Mouse (Mus musculus): ENCODE measurements around the gene Gpr135. TPM values are rescaled to one million over a fixed set of nuclear protein-coding genes. Genes with fewer than 3 reads are reported as not detected.

The Gpr135 gene
- polyA plus RNA-seq (2015; fragmentation: Nextera tagmentation; extraction: Ambion mirVana): 0.88 and 1.3 TPM in 2 replicates

DNA sequence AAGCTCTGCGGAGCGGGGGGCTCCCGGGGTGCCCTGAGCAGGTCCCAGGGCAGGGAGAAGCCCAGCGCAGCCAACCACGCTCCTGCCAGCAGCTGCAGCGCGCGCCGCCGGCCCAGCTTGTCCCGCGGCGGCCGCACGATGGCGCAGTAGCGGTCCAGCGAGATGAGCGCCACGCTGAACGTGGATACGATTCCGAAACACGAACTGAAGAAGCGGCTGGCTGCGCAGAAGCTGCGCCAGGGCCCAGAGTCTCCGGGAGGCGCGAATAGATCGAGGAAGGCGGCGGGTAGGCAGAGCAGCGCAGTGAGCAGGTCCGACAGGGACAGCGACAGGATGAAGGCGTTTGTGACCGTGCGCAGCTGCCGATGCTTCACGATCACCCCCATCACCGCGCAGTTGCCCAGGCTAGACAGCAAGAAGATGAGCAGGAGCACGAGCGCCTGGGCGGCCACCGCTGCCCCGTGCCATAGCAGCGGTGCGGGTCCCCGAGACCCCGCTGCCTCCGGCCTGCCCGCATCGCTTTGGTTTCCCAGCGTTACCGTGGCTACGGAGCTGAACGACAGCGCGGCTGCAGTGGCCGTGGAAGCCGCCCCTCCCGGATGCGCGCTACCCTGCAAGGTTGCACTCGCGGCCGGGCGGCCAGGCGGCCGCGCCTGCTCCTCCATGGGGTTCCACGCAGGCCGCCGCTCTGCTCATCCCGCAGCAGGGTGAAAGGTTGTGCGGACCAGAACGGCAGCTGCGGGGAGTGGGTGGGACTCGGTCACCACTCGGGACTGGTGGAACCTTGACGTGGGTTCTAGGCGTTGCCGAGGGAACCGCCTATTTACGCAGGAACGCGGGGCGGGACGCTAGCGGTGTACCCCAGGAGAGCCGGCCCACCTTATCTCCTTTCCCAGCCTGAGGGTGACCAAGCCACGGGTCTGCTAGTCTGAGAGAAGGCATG lies at the start of gene Gpr135:
TSS of gene Gpr135 (minus strand) at position 799 of the 943 bp plus-strand sequence.
- 0 out of 2 replicates have a peak, but pooled peaks cover 9% of the 10 kb centered on the region for H3K36me3 ChIP-seq
- WGBS: under 1% methylated on average over 94 of the region's 94 CpGs
- peak; percentile 83 for ATAC-seq (ENCODE audit: insufficient number of reproducible peaks, low FRiP score, low TSS enrichment, low read depth)
- H3K4me1 ChIP-seq: peaks cover 16% of the 10 kb centered on the region
- peak within 1 kb of the TSS; percentile 69 for H3K4me3 ChIP-seq (replicated peaks)
- H3K27ac ChIP-seq (replicated peaks): no peak within 1 kb of the TSS; the same call in 1 of the 2 replicates
- peak within 1 kb of the TSS; percentile 48 for H3K9ac ChIP-seq
- H3K9me3 ChIP-seq (replicated peaks): no peaks in the 10 kb centered on the region
- H3K27me3 ChIP-seq: peaks cover 27% of the 10 kb centered on the region
- H3K4me2 ChIP-seq (replicated peaks): peak within 1 kb of the TSS; percentile 99

DNA sequence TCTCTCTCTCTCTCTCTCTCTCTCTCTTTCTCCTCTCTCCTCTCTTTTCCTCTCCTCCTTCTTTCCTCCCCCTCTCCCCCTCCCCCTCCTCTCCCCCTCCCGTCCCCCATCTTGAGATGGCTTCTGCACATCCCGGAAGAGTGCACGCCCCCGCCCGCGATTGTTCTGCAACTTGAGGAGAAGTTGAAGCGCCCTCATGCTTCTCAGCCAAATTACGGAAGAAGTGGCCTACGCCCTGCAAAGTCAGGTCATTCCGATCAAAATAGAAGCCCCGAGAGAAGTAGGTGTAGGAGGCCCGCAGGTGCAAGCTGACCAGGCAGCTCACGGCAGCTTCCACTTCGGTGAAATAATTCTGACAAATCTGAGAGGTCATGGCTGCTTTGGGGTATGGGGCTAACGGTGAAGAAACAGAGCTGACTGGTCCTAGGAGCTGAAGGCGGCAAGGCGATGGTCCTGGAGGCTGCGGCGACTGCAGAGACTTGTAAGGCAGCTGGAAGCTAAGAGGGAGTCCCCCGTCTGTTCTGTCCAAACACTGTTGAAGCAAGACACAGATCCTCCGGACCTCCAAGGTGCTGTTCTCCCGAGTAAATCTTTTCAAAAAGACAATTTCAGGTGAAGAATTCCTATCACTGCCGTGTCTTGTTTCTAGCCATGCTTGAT lies 44.9 kb upstream of the Gpr135 start:
- Histone ChIP-seq H3K4me3 (replicated peaks) (no peak overlapping the region), H3K27ac (replicated peaks) (no peak overlapping the region), H3K4me2 (replicated peaks) (no peak overlapping the region), H3K36me3 (no peaks in the 10 kb centered on the region), H3K9ac (no peak overlapping the region), H3K4me1 (no peaks in the 10 kb centered on the region), H3K9me3 (replicated peaks) (no peaks in the 10 kb centered on the region), H3K27me3 (no peaks in the 10 kb centered on the region)
- ATAC-seq (ENCODE audit: insufficient number of reproducible peaks, low FRiP score, low TSS enrichment, low read depth): no peak
- 82% methylated on average over 21 of the region's 23 CpGs for WGBS

DNA sequence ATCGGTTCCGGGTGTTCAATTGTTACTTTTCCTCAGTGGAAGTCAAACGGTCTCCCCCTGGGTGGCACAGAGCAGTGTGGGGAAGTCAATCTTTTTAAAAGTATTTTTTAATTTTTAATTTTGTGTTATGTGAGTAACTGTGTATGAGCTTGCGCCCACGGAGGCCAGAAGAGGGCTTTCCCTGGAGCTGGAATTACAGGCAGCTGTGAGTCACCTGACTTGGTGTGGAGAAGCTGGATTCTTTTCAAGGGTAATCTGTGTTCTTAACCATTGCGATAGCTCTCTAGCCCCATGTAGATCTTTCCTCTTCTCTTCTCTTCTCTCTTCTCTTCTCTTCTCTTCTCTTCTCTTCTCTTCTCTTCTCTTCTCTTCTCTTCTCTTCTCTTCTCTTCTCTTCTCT lies 44.2 kb upstream of the Gpr135 start:
- H3K27me3 ChIP-seq: no peaks in the 10 kb centered on the region

DNA sequence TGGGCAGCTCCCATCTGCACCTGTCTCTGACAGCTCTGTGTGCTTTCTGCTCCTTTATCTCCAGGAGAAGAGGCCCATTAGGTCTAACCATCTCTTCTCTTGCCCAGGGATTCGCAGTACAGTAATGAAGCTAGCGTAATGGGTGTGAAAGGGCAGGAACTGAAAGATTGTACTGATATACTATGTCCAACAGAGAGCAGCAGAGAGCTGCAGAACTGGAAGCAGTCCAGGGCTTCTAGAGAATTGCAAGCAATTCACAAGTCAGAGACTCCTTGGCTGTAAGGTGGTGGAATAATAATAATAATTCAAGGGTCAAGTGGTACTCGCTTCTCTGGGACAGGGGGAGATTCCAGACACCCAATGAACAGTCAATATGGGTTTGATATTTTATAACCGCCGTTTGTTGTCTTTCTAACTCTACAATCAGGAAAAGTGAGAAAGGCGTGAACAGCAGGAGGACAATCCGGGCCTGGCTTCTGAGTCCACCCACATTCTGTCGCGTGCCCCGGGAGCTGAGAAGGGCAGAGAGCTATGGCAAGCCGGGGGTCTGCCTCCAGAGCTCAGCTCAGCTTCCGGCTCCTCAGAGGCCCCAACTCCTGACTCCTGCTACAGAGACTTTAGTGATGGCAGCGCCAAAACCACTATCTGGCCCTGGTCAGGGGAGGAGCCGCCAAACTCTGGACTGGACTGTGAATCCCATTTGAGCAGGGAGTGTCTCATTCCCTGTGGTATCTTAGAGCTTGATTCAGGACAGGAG lies 33.8 kb upstream of the Gpr135 start:
- H3K36me3 ChIP-seq: peaks cover 11% of the 10 kb centered on the region; the same call in 1 of the 2 replicates
- ATAC-seq (ENCODE audit: insufficient number of reproducible peaks, low FRiP score, low TSS enrichment, low read depth): 0 out of 2 replicates have a peak, but pooled peaks have one; percentile 43
- no peak overlapping the region for H3K9ac ChIP-seq
- no peaks in the 10 kb centered on the region for H3K4me1 ChIP-seq
- H3K27ac ChIP-seq (replicated peaks): no peak overlapping the region
- no peak overlapping the region for H3K4me3 ChIP-seq (replicated peaks)
- H3K27me3 ChIP-seq: no peaks in the 10 kb centered on the region
- no peaks in the 10 kb centered on the region for H3K9me3 ChIP-seq (replicated peaks)
- 31% methylated on average over 14 of the region's 14 CpGs for WGBS
- H3K4me2 ChIP-seq (replicated peaks): 0 out of 2 replicates have a peak overlapping the region, but pooled peaks have one; percentile 12

More for the DNA sequence above, 44.2 kb upstream of the Gpr135 start:
- Histone ChIP-seq H3K9ac (no peak overlapping the region), H3K4me3 (replicated peaks) (no peak overlapping the region), H3K4me1 (no peaks in the 10 kb centered on the region), H3K36me3 (no peaks in the 10 kb centered on the region), H3K4me2 (replicated peaks) (no peak overlapping the region), H3K27ac (replicated peaks) (no peak overlapping the region), H3K9me3 (replicated peaks) (no peaks in the 10 kb centered on the region)
- 71% methylated on average over 6 of the region's 6 CpGs for WGBS
- ATAC-seq (ENCODE audit: insufficient number of reproducible peaks, low FRiP score, low TSS enrichment, low read depth): no peak

DNA sequence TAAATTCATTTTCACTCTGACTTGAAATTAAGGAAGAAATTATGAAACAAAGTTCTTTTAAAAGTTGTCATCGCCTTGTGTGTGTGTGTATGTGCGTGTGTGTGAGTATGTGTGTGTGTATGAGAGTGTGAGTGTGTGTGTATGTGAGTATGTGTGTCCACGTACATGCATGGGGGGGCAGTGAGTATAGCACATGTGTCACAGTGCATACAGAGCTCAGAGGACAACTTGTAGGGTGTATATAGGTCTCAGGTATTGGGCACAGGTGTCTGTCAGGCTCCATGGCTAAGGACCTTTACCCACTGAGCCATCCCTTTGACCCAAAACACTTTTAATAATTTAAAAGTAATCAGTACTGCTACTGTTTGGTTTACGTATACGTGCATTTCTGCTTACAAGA lies 33.1 kb upstream of the Gpr135 start:
- H3K27me3 ChIP-seq: no peaks in the 10 kb centered on the region
- no peak overlapping the region for H3K9ac ChIP-seq
- 83% methylated on average over 5 of the region's 5 CpGs for WGBS
- ATAC-seq (ENCODE audit: insufficient number of reproducible peaks, low FRiP score, low TSS enrichment, low read depth): no peak
- no peak overlapping the region for H3K27ac ChIP-seq (replicated peaks)
- H3K4me2 ChIP-seq (replicated peaks): no peak overlapping the region
- no peaks in the 10 kb centered on the region for H3K4me1 ChIP-seq
- peaks cover 16% of the 10 kb centered on the region; the same call in 1 of the 2 replicates for H3K36me3 ChIP-seq
- no peaks in the 10 kb centered on the region for H3K9me3 ChIP-seq (replicated peaks)
- H3K4me3 ChIP-seq (replicated peaks): no peak overlapping the region

DNA sequence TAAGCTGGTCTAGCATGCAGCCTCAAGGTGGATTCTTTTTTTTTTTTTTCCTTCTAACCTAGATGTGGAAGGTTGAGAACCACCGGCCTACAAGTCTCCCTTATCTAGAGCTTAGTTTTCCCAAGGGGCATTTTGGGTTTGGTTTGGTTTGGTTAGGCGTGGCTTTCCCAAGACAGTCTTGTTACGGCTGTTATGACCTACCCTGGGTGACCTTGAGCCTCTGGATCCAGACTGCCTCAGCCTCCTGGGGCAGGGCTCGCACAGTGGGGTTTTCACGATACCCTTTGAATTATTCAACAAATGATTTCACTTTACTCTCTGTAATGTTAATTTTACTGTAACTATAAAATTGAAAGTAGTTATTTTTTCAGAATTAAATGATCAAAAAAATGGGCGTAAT lies 31.9 kb upstream of the Gpr135 start:
- WGBS: 79% methylated on average over 6 of the region's 6 CpGs
- no peak overlapping the region for H3K4me2 ChIP-seq (replicated peaks)
- no peak overlapping the region for H3K27ac ChIP-seq (replicated peaks)
- no peaks in the 10 kb centered on the region for H3K4me1 ChIP-seq
- H3K9me3 ChIP-seq (replicated peaks): no peaks in the 10 kb centered on the region
- no peak for ATAC-seq (ENCODE audit: insufficient number of reproducible peaks, low FRiP score, low TSS enrichment, low read depth)
- H3K4me3 ChIP-seq (replicated peaks): no peak overlapping the region
- no peak overlapping the region for H3K9ac ChIP-seq
- H3K27me3 ChIP-seq: no peaks in the 10 kb centered on the region
- H3K36me3 ChIP-seq: peaks cover 22% of the 10 kb centered on the region

DNA sequence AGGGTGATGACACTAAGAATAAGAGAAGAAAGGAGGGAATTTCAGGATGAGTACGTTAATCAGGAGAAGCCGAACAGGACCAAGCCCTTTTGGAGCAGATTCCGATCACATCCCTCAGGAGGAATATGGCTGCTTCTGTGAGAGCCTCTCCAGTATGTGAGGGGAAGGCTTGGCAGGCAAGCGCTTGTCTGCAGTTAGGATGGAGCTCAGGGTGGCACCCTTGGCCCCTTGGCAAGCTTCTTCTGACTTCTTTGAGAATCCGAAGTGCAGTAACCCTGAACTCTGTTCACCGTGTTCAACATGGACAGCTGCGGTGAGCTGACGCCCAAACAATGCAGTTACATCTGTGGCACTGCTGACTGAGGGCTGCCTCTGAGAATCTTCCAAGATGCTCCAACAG lies 26.0 kb upstream of the Gpr135 start:
- Histone ChIP-seq H3K4me3 (replicated peaks) (no peak overlapping the region), H3K36me3 (peaks cover 75% of the 10 kb centered on the region), H3K27me3 (no peaks in the 10 kb centered on the region), H3K9me3 (replicated peaks) (no peaks in the 10 kb centered on the region), H3K27ac (replicated peaks) (no peak overlapping the region), H3K4me1 (no peaks in the 10 kb centered on the region), H3K9ac (no peak overlapping the region), H3K4me2 (replicated peaks) (no peak overlapping the region)
- ATAC-seq (ENCODE audit: insufficient number of reproducible peaks, low FRiP score, low TSS enrichment, low read depth): no peak
- WGBS: 93% methylated on average over 8 of the region's 8 CpGs

DNA sequence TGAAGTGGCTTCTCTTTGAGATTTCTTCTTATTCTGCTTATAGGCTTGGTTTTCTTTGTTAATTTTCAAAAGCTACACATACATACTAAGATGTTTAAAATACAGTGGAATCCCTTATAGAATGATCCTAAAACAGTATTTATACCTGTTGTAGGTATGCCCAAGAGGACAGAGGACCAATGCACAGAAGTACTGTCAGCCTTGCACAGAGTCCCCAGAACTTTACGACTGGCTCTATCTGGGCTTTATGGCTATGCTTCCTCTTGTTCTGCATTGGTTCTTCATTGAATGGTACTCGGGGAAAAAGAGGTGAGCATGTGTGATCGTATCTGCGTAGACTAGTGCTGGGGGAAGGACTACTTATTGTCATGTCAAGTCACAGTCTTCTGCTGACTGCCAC lies 18.9 kb upstream of the Gpr135 start:
- H3K36me3 ChIP-seq: peaks cover 33% of the 10 kb centered on the region
- WGBS: 88% methylated on average over 4 of the region's 4 CpGs
- H3K27me3 ChIP-seq: no peaks in the 10 kb centered on the region
- H3K9ac ChIP-seq: no peak overlapping the region
- no peak overlapping the region for H3K4me2 ChIP-seq (replicated peaks)
- H3K27ac ChIP-seq (replicated peaks): no peak overlapping the region
- H3K9me3 ChIP-seq (replicated peaks): no peaks in the 10 kb centered on the region
- peaks cover 15% of the 10 kb centered on the region for H3K4me1 ChIP-seq
- no peak for ATAC-seq (ENCODE audit: insufficient number of reproducible peaks, low FRiP score, low TSS enrichment, low read depth)
- H3K4me3 ChIP-seq (replicated peaks): no peak overlapping the region

DNA sequence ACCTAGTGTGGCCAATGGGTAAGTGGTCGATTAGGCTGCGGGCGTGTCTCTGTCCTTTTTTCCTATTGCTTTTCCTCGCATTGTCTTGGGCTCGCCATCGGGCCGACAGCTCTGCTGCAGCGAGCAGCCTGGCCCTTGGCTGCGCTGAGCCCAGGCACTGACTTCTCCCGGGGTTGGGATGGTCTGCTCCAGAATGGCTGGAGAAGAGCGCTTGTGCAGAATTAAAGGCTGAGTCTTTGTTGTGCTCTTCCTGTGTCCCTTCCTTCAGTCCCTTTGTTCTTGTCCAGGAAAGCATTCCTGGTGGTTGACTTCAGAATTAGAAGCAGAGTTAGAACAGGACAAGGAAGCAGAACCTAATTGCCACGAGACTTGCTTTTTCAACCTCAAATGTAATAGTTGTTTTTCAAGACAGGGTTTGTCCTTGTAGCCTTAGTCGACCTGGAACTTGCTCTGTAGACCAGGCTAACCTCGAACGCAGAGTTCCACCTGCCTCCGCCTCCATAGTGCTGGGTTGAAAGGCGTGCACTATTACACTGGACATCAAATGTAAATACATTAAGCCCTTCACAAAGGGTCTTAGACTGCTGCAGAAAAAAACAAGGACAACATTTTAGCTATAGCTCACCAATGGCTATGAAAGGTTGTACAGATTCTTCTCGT lies 15.4 kb upstream of the Gpr135 start:
- ATAC-seq (ENCODE audit: insufficient number of reproducible peaks, low FRiP score, low TSS enrichment, low read depth): no peak; the same call in 1 of the 2 replicates
- 2% methylated on average over 18 of the region's 18 CpGs for WGBS

DNA sequence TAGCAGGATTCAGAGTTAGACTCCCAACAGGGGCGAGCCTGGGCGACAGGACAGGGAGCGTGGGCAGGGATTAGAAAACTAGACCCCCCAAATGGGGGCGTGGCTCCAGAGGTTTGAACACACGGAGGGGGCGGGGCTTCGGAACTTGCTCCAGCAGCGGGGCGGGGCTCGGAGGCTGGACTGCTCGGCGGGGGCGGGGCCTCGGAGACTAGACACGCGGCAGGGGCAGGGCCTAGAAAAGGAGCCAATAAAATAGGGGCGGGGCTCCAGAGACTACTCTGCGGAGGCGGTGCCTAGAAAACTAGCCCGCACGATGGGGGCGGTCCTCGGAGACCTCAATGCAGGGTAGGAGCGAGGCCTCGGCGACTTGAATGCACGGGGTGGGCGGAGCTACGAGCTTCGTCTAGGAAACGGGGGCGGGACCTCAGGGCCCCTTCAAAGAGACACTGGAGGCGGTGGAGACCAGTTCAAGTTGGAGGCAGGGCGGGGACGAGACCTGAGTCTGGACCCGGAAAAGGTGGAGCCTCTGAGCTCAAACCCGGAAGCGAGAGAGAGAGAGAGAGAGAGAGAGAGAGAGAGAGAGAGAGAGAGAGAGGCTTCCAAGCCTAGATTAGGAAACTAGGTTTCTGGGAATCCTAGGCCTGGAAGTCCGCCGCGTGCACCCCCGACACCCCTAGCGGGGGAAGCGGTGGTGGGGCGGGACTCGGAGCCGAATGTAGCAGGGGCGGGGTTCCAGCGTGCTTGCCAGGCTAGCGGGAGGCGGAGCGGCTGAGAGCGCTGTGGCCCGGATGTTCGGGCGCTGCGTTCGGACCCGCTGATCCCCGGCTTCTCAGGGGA lies 14.6 kb upstream of the Gpr135 start, which contains the start of the genes L3hypdh and Jkamp:
TSS of gene L3hypdh (minus strand) at position 111 of the 837 bp plus-strand sequence.
TSS of gene Jkamp (plus strand) at position 261 of the 837 bp plus-strand sequence.
- peaks cover 29% of the 10 kb centered on the region for H3K4me1 ChIP-seq
- WGBS: 1% methylated on average over 60 of the region's 60 CpGs
- no peaks in the 10 kb centered on the region for H3K36me3 ChIP-seq
- ATAC-seq (ENCODE audit: insufficient number of reproducible peaks, low FRiP score, low TSS enrichment, low read depth): peak; percentile 98
- H3K27me3 ChIP-seq: no peaks in the 10 kb centered on the region
- H3K27ac ChIP-seq (replicated peaks): peak within 1 kb of the TSS; percentile 97
- H3K4me2 ChIP-seq (replicated peaks): peak within 1 kb of the TSS; percentile 76
- H3K9me3 ChIP-seq (replicated peaks): no peaks in the 10 kb centered on the region
- peak within 1 kb of the TSS; percentile 77 for H3K4me3 ChIP-seq (replicated peaks)
- H3K9ac ChIP-seq: peak within 1 kb of the TSS; percentile 65

More for the DNA sequence above, 15.4 kb upstream of the Gpr135 start:
- H3K36me3 ChIP-seq: 0 out of 2 replicates have a peak, but pooled peaks cover under 1% of the 10 kb centered on the region
- no peaks in the 10 kb centered on the region for H3K9me3 ChIP-seq (replicated peaks)
- H3K4me3 ChIP-seq (replicated peaks): peak overlapping the region; percentile 77
- peak overlapping the region; percentile 65 for H3K9ac ChIP-seq
- H3K4me2 ChIP-seq (replicated peaks): peak overlapping the region; percentile 59
- H3K27ac ChIP-seq (replicated peaks): peak overlapping the region; percentile 97
- H3K4me1 ChIP-seq: peaks cover 29% of the 10 kb centered on the region
- H3K27me3 ChIP-seq: no peaks in the 10 kb centered on the region
